Mouse (Mus musculus) heart, postnatal 36 days (tissue): Measurements from ENCODE around the gene Fubp1. TPM values are rescaled to one million over a fixed set of nuclear protein-coding genes. Genes with fewer than 3 reads are reported as not detected.

ENCODE experiments used
- DNase-seq, 2 experiments: peaks; one replicate each; pipeline ENCODE4 v3.0.0; 2021 to 2022
- intact Hi-C: fragments of 180-260 bp; cut with DNase I; formaldehyde crosslinking; loops from one replicate; pipeline ENCODE4 v1.15.1; 2025
- total RNA-seq, 2 experiments: library from RNA; stranded (reverse); gene quantifications; 2 replicates each; pipeline ENCODE4 v1.2.3; 2021

Gene Fubp1
- total RNA-seq, 2 experiments from 2014 or later = 50.8 to 56.1 TPM

- intact Hi-C loops = no loop called here
- DNase-seq = no peak
Observed at GRCm38 (mm10) chr3:152271071-152271710, 61.0 kb downstream of the Fubp1 start.

GRCm38 (mm10) chr3:152271876-152272275 lies 61.7 kb downstream of the Fubp1 start:
- no peak for DNase-seq
- intact Hi-C loops = no loop called here

GRCm38 (mm10) chr3:152272974-152273685 lies 62.9 kb downstream of the Fubp1 start:
- intact Hi-C loops = no loop called here
- DNase-seq = no peak

GRCm38 (mm10) chr3:152275008-152275407 lies 64.8 kb downstream of the Fubp1 start:
- intact Hi-C loops = no loop called here

GRCm38 (mm10) chr3:152276935-152277334 lies 66.7 kb downstream of the Fubp1 start:
- DNase-seq = no peak
- intact Hi-C loops = no loop called here

More at GRCm38 (mm10) chr3:152275008-152275407, 64.8 kb downstream of the Fubp1 start:
- no peak for DNase-seq

GRCm38 (mm10) chr3:152277912-152278311 lies 67.7 kb downstream of the Fubp1 start:
- no peak for DNase-seq
- intact Hi-C loops = no loop called here

- intact Hi-C loops = no loop called here
- no peak for DNase-seq
Observed at GRCm38 (mm10) chr3:152278431-152278830, 68.2 kb downstream of the Fubp1 start.

GRCm38 (mm10) chr3:152282126-152282525 lies 71.9 kb downstream of the Fubp1 start:
- DNase-seq = no peak
- intact Hi-C loops = no loop called here

- DNase-seq = no peak
Observed at GRCm38 (mm10) chr3:152284306-152284705, 74.1 kb downstream of the Fubp1 start.

GRCm38 (mm10) chr3:152284759-152285158 lies 74.5 kb downstream of the Fubp1 start:
- intact Hi-C loops = no loop called here

More at GRCm38 (mm10) chr3:152284306-152284705, 74.1 kb downstream of the Fubp1 start:
- intact Hi-C loops = no loop called here

More at GRCm38 (mm10) chr3:152284759-152285158, 74.5 kb downstream of the Fubp1 start:
- no peak for DNase-seq

Other genes starting within 250 kb of the Fubp1 start
- 1 to 10 TPM; 3.5 to 3.6 TPM for gene Gipc2, start 44.2 kb upstream of the Fubp1 start, total RNA-seq
- gene Dnajb4, start 120 bp upstream of the Fubp1 start, total RNA-seq = 100 to 1,000 TPM in 1 of 2 experiments, 10 to 100 TPM in 1; 98.1 to 111 TPM
- 100 to 1,000 TPM; 341 to 349 TPM for gene Nexn, start 55.9 kb downstream of the Fubp1 start, total RNA-seq
- gene Miga1, start 130.0 kb downstream of the Fubp1 start, total RNA-seq = 10 to 100 TPM in 1 of 2 experiments, 1 to 10 TPM in 1; 9.3 to 11.3 TPM
- gene Usp33, start 136.1 kb downstream of the Fubp1 start, total RNA-seq = 10 to 100 TPM; 26.3 to 26.4 TPM
- 10 to 100 TPM; 20.5 to 24.1 TPM for gene Zzz3, start 185.1 kb downstream of the Fubp1 start, total RNA-seq